Mouse (Mus musculus): Measurements from ENCODE around the gene Utp15.
A peak's percentile ranks its signal among the peaks of the same experiment; 100 is the strongest.

Utp15 gene

GRCm38 (mm10) chr13:98249594-98249993, 13.2 kb downstream of the Utp15 start:
- DNase-seq (ENCODE audit: low spot score) = no peak

- DNase-seq (ENCODE audit: low spot score) = no peak
Measured at GRCm38 (mm10) chr13:98245386-98245785, 17.5 kb downstream of the Utp15 start.

- DNase-seq (ENCODE audit: low spot score) = no peak
Measured at GRCm38 (mm10) chr13:98244571-98245350, 18.1 kb downstream of the Utp15 start.

GRCm38 (mm10) chr13:98241531-98242282, 21.1 kb downstream of the Utp15 start:
- DNase-seq (ENCODE audit: low spot score) = no peak

GRCm38 (mm10) chr13:98239978-98240641, 22.7 kb downstream of the Utp15 start:
- DNase-seq (ENCODE audit: low spot score) = no peak

GRCm38 (mm10) chr13:98235451-98235850, 27.4 kb downstream of the Utp15 start:
- no peak for DNase-seq (ENCODE audit: low spot score)

- DNase-seq (ENCODE audit: low spot score) = no peak
Measured at GRCm38 (mm10) chr13:98230511-98230910, 32.3 kb downstream of the Utp15 start.

- DNase-seq (ENCODE audit: low spot score) = no peak
Measured at GRCm38 (mm10) chr13:98226225-98226624, 36.6 kb downstream of the Utp15 start.

GRCm38 (mm10) chr13:98222848-98223247, 40.0 kb downstream of the Utp15 start:
- no peak for DNase-seq (ENCODE audit: low spot score)

GRCm38 (mm10) chr13:98210137-98210536, 52.7 kb downstream of the Utp15 start:
- no peak for DNase-seq (ENCODE audit: low spot score)

- DNase-seq (ENCODE audit: low spot score) = no peak
Measured at GRCm38 (mm10) chr13:98208842-98209241, 54.0 kb downstream of the Utp15 start.

- DNase-seq (ENCODE audit: low spot score) = no peak
Measured at GRCm38 (mm10) chr13:98206546-98206870, 56.3 kb downstream of the Utp15 start.

GRCm38 (mm10) chr13:98205771-98206545, 56.9 kb downstream of the Utp15 start, which contains the start of gene Arhgef28:
Arhgef28 (minus strand) TSS chr13:98206439.
- DNase-seq (ENCODE audit: low spot score) = peak; percentile 80

GRCm38 (mm10) chr13:98205111-98205510, 57.7 kb downstream of the Utp15 start:
- DNase-seq (ENCODE audit: low spot score) = no peak

GRCm38 (mm10) chr13:98204371-98204770, 58.5 kb downstream of the Utp15 start:
- DNase-seq (ENCODE audit: low spot score) = no peak

GRCm38 (mm10) chr13:98201436-98201835, 61.4 kb downstream of the Utp15 start:
- DNase-seq (ENCODE audit: low spot score) = no peak
